Mouse (Mus musculus): ENCODE data around the gene Plxnb2. TPM values are rescaled to one million over a fixed set of nuclear protein-coding genes. Genes with fewer than 3 reads are reported as not detected.

Gene Plxnb2
- polyA plus RNA-seq, 1 experiment from 2014 or later = 153 TPM

GRCm38 (mm10) chr15:89174889-89175339 is 5.7 kb downstream of the Plxnb2 start:
- Histone ChIP-seq H3K4me1 (ENCODE audit: control insufficient read depth, insufficient read depth, low read length) (peaks cover 76% of the 10 kb centered on the region), H3K4me3 (replicated peaks; ENCODE audit: low read length) (no peak overlapping the region), H3K9me3 (replicated peaks; ENCODE audit: control insufficient read depth, low read length) (no peaks in the 10 kb centered on the region), H3K36me3 (ENCODE audit: control insufficient read depth, insufficient read depth, low read length) (no peaks in the 10 kb centered on the region), H3K27ac (ENCODE audit: low read length) (peak overlapping the region; percentile 54), H3K4me2 (ENCODE audit: low read depth, low read length) (peak overlapping the region; percentile 99; the same call in 1 of the 2 replicates), H3K9ac (ENCODE audit: low read length) (peak overlapping the region; percentile 53; the same call in 1 of the 2 replicates), H3K27me3 (ENCODE audit: control insufficient read depth, insufficient read depth, low read length) (no peaks in the 10 kb centered on the region)
- 54% methylated on average over 11 of the region's 11 CpGs for WGBS
- no peak for ATAC-seq (ENCODE audit: insufficient read depth, low FRiP score)

GRCm38 (mm10) chr15:89173906-89174214 is 6.7 kb downstream of the Plxnb2 start:
- Histone ChIP-seq H3K27ac (ENCODE audit: low read length) (peak overlapping the region; percentile 54), H3K4me1 (ENCODE audit: control insufficient read depth, insufficient read depth, low read length) (peaks cover 85% of the 10 kb centered on the region), H3K9me3 (replicated peaks; ENCODE audit: control insufficient read depth, low read length) (no peaks in the 10 kb centered on the region), H3K27me3 (ENCODE audit: control insufficient read depth, insufficient read depth, low read length) (no peaks in the 10 kb centered on the region), H3K4me2 (ENCODE audit: low read depth, low read length) (peak overlapping the region; percentile 99), H3K9ac (ENCODE audit: low read length) (peak overlapping the region; percentile 82), H3K36me3 (ENCODE audit: control insufficient read depth, insufficient read depth, low read length) (no peaks in the 10 kb centered on the region), H3K4me3 (replicated peaks; ENCODE audit: low read length) (peak overlapping the region; percentile 62)
- 3% methylated on average over 15 of the region's 15 CpGs for WGBS
- peak; percentile 52 for ATAC-seq (ENCODE audit: insufficient read depth, low FRiP score)

GRCm38 (mm10) chr15:89173024-89173905 is 7.3 kb downstream of the Plxnb2 start:
- Histone ChIP-seq H3K27ac (ENCODE audit: low read length) (peak overlapping the region; percentile 54), H3K9me3 (replicated peaks; ENCODE audit: control insufficient read depth, low read length) (no peaks in the 10 kb centered on the region), H3K36me3 (ENCODE audit: control insufficient read depth, insufficient read depth, low read length) (no peaks in the 10 kb centered on the region), H3K27me3 (ENCODE audit: control insufficient read depth, insufficient read depth, low read length) (no peaks in the 10 kb centered on the region), H3K9ac (ENCODE audit: low read length) (peak overlapping the region; percentile 82), H3K4me2 (ENCODE audit: low read depth, low read length) (peak overlapping the region; percentile 99), H3K4me1 (ENCODE audit: control insufficient read depth, insufficient read depth, low read length) (peaks cover 82% of the 10 kb centered on the region), H3K4me3 (replicated peaks; ENCODE audit: low read length) (peak overlapping the region; percentile 62)
- WGBS = under 1% methylated on average over 65 of the region's 65 CpGs
- no peak for ATAC-seq (ENCODE audit: insufficient read depth, low FRiP score)

GRCm38 (mm10) chr15:89172276-89172935 is 8.2 kb downstream of the Plxnb2 start:
- H3K4me2 ChIP-seq (ENCODE audit: low read depth, low read length) = peak overlapping the region; percentile 99
- 46% methylated on average over 17 of the region's 17 CpGs for WGBS
- H3K4me1 ChIP-seq (ENCODE audit: control insufficient read depth, insufficient read depth, low read length) = peaks cover 74% of the 10 kb centered on the region
- peak overlapping the region; percentile 62 for H3K4me3 ChIP-seq (replicated peaks; ENCODE audit: low read length)
- H3K9me3 ChIP-seq (replicated peaks; ENCODE audit: control insufficient read depth, low read length) = no peaks in the 10 kb centered on the region
- H3K9ac ChIP-seq (ENCODE audit: low read length) = peak overlapping the region; percentile 82
- H3K27ac ChIP-seq (ENCODE audit: low read length) = peak overlapping the region; percentile 54
- no peaks in the 10 kb centered on the region for H3K27me3 ChIP-seq (ENCODE audit: control insufficient read depth, insufficient read depth, low read length)
- no peak for ATAC-seq (ENCODE audit: insufficient read depth, low FRiP score)
- no peaks in the 10 kb centered on the region for H3K36me3 ChIP-seq (ENCODE audit: control insufficient read depth, insufficient read depth, low read length)

- H3K9me3 ChIP-seq (replicated peaks; ENCODE audit: control insufficient read depth, low read length) = no peaks in the 10 kb centered on the region
- peaks cover 66% of the 10 kb centered on the region for H3K4me1 ChIP-seq (ENCODE audit: control insufficient read depth, insufficient read depth, low read length)
- no peak for ATAC-seq (ENCODE audit: insufficient read depth, low FRiP score)
- no peak overlapping the region for H3K4me2 ChIP-seq (ENCODE audit: low read depth, low read length)
- peaks cover 6% of the 10 kb centered on the region for H3K36me3 ChIP-seq (ENCODE audit: control insufficient read depth, insufficient read depth, low read length)
- H3K4me3 ChIP-seq (replicated peaks; ENCODE audit: low read length) = no peak overlapping the region
- H3K27me3 ChIP-seq (ENCODE audit: control insufficient read depth, insufficient read depth, low read length) = no peaks in the 10 kb centered on the region
- no peak overlapping the region for H3K27ac ChIP-seq (ENCODE audit: low read length)
- WGBS = 86% methylated on average over 5 of the region's 5 CpGs
- H3K9ac ChIP-seq (ENCODE audit: low read length) = no peak overlapping the region
Measured at GRCm38 (mm10) chr15:89171526-89172051, 9.0 kb downstream of the Plxnb2 start.

GRCm38 (mm10) chr15:89170102-89170501 is 10.5 kb downstream of the Plxnb2 start:
- Histone ChIP-seq H3K4me1 (ENCODE audit: control insufficient read depth, insufficient read depth, low read length) (peaks cover 52% of the 10 kb centered on the region), H3K4me2 (ENCODE audit: low read depth, low read length) (peak overlapping the region; percentile 34; the same call in 1 of the 2 replicates), H3K9ac (ENCODE audit: low read length) (peak overlapping the region; percentile 52; the same call in 1 of the 2 replicates), H3K9me3 (replicated peaks; ENCODE audit: control insufficient read depth, low read length) (no peaks in the 10 kb centered on the region), H3K4me3 (replicated peaks; ENCODE audit: low read length) (no peak overlapping the region), H3K27me3 (ENCODE audit: control insufficient read depth, insufficient read depth, low read length) (no peaks in the 10 kb centered on the region), H3K27ac (ENCODE audit: low read length) (peak overlapping the region; percentile 90), H3K36me3 (ENCODE audit: control insufficient read depth, insufficient read depth, low read length) (peaks cover 20% of the 10 kb centered on the region)
- 30% methylated on average over 3 of the region's 3 CpGs for WGBS
- ATAC-seq (ENCODE audit: insufficient read depth, low FRiP score) = no peak

GRCm38 (mm10) chr15:89169431-89169830 is 11.2 kb downstream of the Plxnb2 start:
- H3K9ac ChIP-seq (ENCODE audit: low read length) = peak overlapping the region; percentile 52
- no peaks in the 10 kb centered on the region for H3K27me3 ChIP-seq (ENCODE audit: control insufficient read depth, insufficient read depth, low read length)
- 6% methylated on average over 10 of the region's 10 CpGs for WGBS
- H3K4me1 ChIP-seq (ENCODE audit: control insufficient read depth, insufficient read depth, low read length) = peaks cover 45% of the 10 kb centered on the region
- peak; percentile 86 for ATAC-seq (ENCODE audit: insufficient read depth, low FRiP score)
- H3K9me3 ChIP-seq (replicated peaks; ENCODE audit: control insufficient read depth, low read length) = no peaks in the 10 kb centered on the region
- peak overlapping the region; percentile 34 for H3K4me2 ChIP-seq (ENCODE audit: low read depth, low read length)
- H3K27ac ChIP-seq (ENCODE audit: low read length) = peak overlapping the region; percentile 90
- peaks cover 26% of the 10 kb centered on the region for H3K36me3 ChIP-seq (ENCODE audit: control insufficient read depth, insufficient read depth, low read length)
- H3K4me3 ChIP-seq (replicated peaks; ENCODE audit: low read length) = peak overlapping the region; percentile 16

GRCm38 (mm10) chr15:89168922-89169321 is 11.7 kb downstream of the Plxnb2 start:
- peak overlapping the region; percentile 90 for H3K27ac ChIP-seq (ENCODE audit: low read length)
- H3K4me3 ChIP-seq (replicated peaks; ENCODE audit: low read length) = peak overlapping the region; percentile 16
- no peaks in the 10 kb centered on the region for H3K9me3 ChIP-seq (replicated peaks; ENCODE audit: control insufficient read depth, low read length)
- H3K4me2 ChIP-seq (ENCODE audit: low read depth, low read length) = peak overlapping the region; percentile 34
- WGBS = 39% methylated on average over 10 of the region's 10 CpGs
- ATAC-seq (ENCODE audit: insufficient read depth, low FRiP score) = no peak
- peaks cover 31% of the 10 kb centered on the region for H3K36me3 ChIP-seq (ENCODE audit: control insufficient read depth, insufficient read depth, low read length)
- H3K27me3 ChIP-seq (ENCODE audit: control insufficient read depth, insufficient read depth, low read length) = no peaks in the 10 kb centered on the region
- peak overlapping the region; percentile 52 for H3K9ac ChIP-seq (ENCODE audit: low read length)
- H3K4me1 ChIP-seq (ENCODE audit: control insufficient read depth, insufficient read depth, low read length) = peaks cover 40% of the 10 kb centered on the region

- Histone ChIP-seq H3K27ac (ENCODE audit: low read length) (no peak overlapping the region), H3K27me3 (ENCODE audit: control insufficient read depth, insufficient read depth, low read length) (no peaks in the 10 kb centered on the region), H3K4me2 (ENCODE audit: low read depth, low read length) (no peak overlapping the region), H3K36me3 (ENCODE audit: control insufficient read depth, insufficient read depth, low read length) (peaks cover 55% of the 10 kb centered on the region), H3K4me1 (ENCODE audit: control insufficient read depth, insufficient read depth, low read length) (peaks cover 24% of the 10 kb centered on the region), H3K9me3 (replicated peaks; ENCODE audit: control insufficient read depth, low read length) (no peaks in the 10 kb centered on the region), H3K4me3 (replicated peaks; ENCODE audit: low read length) (no peak overlapping the region), H3K9ac (ENCODE audit: low read length) (no peak overlapping the region)
- WGBS = 86% methylated on average over 12 of the region's 12 CpGs
- ATAC-seq (ENCODE audit: insufficient read depth, low FRiP score) = no peak
Measured at GRCm38 (mm10) chr15:89165478-89165877, 15.1 kb downstream of the Plxnb2 start.

All from stomach, embryonic 16.5 days (tissue).